Mouse (Mus musculus) hindbrain, postnatal 0 days (tissue): ENCODE data around the gene Gpcpd1. TPM values are rescaled to one million over a fixed set of nuclear protein-coding genes. Genes with fewer than 3 reads are reported as not detected.

Experiments
- ATAC-seq: fragments of 200-750 bp; cut with Nextera tagmentation; 2 replicates; pipeline ENCODE4 v1.8.0; 2017; ENCODE audit warnings: mild to moderate bottlenecking, moderate TSS enrichment, moderate library complexity
- DNase-seq: peaks from one replicate; pipeline ENCODE4 v3.0.0-alpha.2; 2015; ENCODE audit warnings: low spot score
- H3K27ac ChIP-seq: fragments of 300-500 bp; sonication (generic); 2 replicates; pipeline ENCODE4 v1.5.1; 2014; ENCODE audit warnings: mild to moderate bottlenecking
- H3K27me3 ChIP-seq: fragments of 300-500 bp; sonication (generic); 2 replicates; pipeline ENCODE4 v1.6.1; 2014; ENCODE audit warnings: low read length, mixed read lengths; ENCODE audit not compliant: insufficient read depth
- H3K36me3 ChIP-seq: fragments of 300-500 bp; sonication (generic); 2 replicates; pipeline ENCODE4 v1.6.1; 2014; ENCODE audit warnings: low read length, mixed read lengths; ENCODE audit not compliant: insufficient read depth
- H3K4me1 ChIP-seq: fragments of 300-500 bp; sonication (generic); 2 replicates; pipeline ENCODE4 v1.6.1; 2014; ENCODE audit warnings: antibody characterized with exemption, low read length, mixed read lengths; ENCODE audit not compliant: insufficient read depth
- H3K4me2 ChIP-seq: fragments of 300-500 bp; sonication (generic); 2 replicates; pipeline ENCODE4 v1.6.1; 2014; ENCODE audit warnings: low read depth, mild to moderate bottlenecking, low read length, moderate library complexity, mixed read lengths
- H3K4me3 ChIP-seq: fragments of 300-500 bp; sonication (generic); 2 replicates; pipeline ENCODE4 v1.5.1; 2014; ENCODE audit warnings: low read length
- H3K9ac ChIP-seq: fragments of 300-500 bp; sonication (generic); replicated peaks from 2 replicates; pipeline ENCODE4 v1.6.1; 2014; ENCODE audit warnings: mild to moderate bottlenecking, low read length, moderate library complexity, mixed read lengths
- H3K9me3 ChIP-seq: fragments of 300-500 bp; sonication (generic); 2 replicates; pipeline ENCODE4 v1.6.1; 2016; ENCODE audit warnings: low read length, mixed read lengths
- CTCF ChIP-seq: IDR thresholded peaks from 2 replicates; pipeline ENCODE4 v1.5.1; 2016; ENCODE audit warnings: antibody characterized with exemption, control low read depth, low read depth
- WGBS: fragments of 180-500 bp; shearing (Covaris S2); extraction: QIAGEN DNeasy Blood & Tissue Kit; methylation state at CpG from one replicate; pipeline ENCODE4 v1.1.7; 2014; 5-methylcytosine and 5-hydroxymethylcytosine counted together
- polyA plus RNA-seq: library from polyadenylated mRNA; unstranded; fragments of >200 nt; fragmentation: Nextera tagmentation; extraction: Ambion mirVana; gene quantifications from 2 replicates; pipeline ENCODE4 v1.2.1, GENCODE M21; 2015
- total RNA-seq: library from RNA; depleted of rRNA; stranded (reverse); fragments of >200 nt; gene quantifications from 2 replicates; pipeline ENCODE4 v1.2.3, GENCODE M21; 2014

Gene Gpcpd1
- total and polyA plus RNA-seq, 2 experiments from 2014 or later = 46.9 to 84.0 TPM

DNA sequence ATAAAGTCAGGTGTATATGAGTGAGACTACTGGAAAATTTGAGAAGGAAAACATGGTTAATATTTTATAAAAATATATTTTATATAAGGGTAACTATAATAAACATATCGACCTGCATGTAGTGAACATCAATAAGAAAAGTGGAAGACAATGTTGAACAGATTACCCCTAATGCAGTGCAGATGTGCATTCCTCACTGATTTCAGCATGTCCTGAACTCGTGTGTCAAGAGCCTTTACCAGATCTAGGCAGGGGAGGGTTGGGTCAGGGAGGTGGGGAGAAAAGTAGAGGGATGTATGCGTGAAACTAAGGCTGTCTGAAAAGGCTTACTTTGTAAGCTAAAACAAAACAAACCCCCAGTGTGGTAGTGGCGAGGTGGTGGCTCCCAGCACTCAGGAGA is 61.4 kb downstream of the Gpcpd1 start:
- TF ChIP-seq CTCF = no peak
- Histone ChIP-seq H3K9me3 (no peaks in the 10 kb centered on the region), H3K9ac (no peak overlapping the region)

DNA sequence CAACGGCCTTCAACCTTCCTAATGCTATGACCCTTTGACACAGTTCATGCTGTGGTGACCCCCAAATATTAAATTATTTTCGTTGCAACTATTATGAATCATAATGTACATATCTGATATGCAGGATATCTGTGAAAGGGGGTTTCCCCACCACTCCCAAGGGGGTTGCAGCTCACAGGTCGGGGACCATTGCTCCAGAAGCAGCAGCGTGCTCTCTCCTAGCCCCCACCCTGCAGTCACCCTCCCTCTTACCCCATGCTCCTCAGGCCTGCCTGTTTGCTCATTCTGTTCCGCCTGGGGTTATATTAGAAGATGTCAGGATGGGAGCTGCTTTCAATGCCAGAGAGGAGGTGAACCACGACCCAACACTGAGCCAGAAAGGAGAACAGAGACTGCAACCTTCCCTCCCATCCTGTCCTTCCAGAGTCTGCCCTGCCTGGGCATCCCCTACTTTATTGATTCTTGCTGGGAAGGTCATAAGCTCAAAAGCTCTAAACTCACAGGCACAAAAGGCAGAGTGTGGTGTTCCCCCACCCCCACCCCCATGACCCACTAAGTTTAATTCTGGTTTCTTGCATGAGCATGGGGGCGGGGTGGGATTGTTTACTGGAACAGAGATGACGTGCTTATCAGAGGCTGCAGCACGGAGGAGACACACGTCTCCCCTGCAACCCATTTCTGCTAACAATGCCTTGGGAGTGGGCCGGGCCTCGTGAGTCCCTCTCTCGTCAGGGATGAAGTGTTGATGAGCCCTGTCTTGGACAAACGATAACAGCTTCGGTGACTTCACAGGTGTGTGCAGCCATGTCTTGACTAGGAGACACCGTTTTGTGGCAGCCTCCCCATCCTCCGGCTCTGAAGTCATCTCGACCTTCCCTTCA is 69.3 kb downstream of the Gpcpd1 start:
- H3K4me3 ChIP-seq = no peak overlapping the region
- no peak overlapping the region for H3K27ac ChIP-seq
- peaks cover 6% of the 10 kb centered on the region; the same call in 1 of the 2 replicates for H3K4me1 ChIP-seq
- WGBS = 67% methylated on average over 18 of the region's 18 CpGs
- no peaks in the 10 kb centered on the region for H3K27me3 ChIP-seq
- TF ChIP-seq CTCF = no peak
- H3K36me3 ChIP-seq = no peaks in the 10 kb centered on the region
- no peak overlapping the region for H3K9ac ChIP-seq
- H3K9me3 ChIP-seq = no peaks in the 10 kb centered on the region
- ATAC-seq (no peak), DNase-seq (no peak)
- H3K4me2 ChIP-seq = no peak overlapping the region

More for the DNA sequence above, 61.4 kb downstream of the Gpcpd1 start:
- peaks cover 15% of the 10 kb centered on the region for H3K36me3 ChIP-seq
- DNase-seq (no peak), ATAC-seq (no peak)
- H3K27ac ChIP-seq = no peak overlapping the region
- no peaks in the 10 kb centered on the region for H3K4me1 ChIP-seq
- no peaks in the 10 kb centered on the region for H3K27me3 ChIP-seq
- 75% methylated on average over 4 of the region's 4 CpGs for WGBS
- H3K4me2 ChIP-seq = no peak overlapping the region
- no peak overlapping the region for H3K4me3 ChIP-seq

DNA sequence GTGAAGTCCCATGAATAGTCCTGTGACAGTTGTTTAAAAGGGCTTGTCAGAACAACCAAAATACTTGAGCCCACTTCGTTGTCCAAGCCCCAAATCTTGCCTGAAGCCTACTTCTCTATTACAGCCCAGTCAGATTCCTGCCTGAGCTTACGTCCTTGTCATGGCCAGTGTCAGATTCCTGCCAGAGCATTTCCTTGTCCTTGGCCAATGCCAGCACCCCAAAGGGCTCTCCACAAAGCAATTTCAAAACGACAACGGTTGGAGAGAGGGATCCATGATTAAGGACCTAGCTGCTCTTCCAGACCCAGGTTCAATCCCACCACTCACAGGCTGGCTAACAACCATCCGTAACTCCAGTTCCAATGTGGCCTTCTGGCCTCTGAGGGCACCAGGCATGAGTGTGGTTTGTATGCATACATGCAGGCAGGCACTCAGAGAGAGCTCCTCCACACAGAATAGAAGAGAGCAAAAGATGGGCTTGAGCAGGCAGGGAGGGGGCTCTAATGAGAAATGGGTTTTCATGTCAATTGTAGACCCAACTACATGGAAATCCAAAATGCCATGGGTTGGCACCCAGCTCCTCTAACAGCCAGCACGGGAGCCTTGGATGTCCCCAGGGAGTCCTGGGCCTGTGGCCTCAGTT is 70.2 kb downstream of the Gpcpd1 start:
- no peak overlapping the region for H3K4me3 ChIP-seq
- peaks cover 6% of the 10 kb centered on the region; the same call in 1 of the 2 replicates for H3K4me1 ChIP-seq
- H3K27me3 ChIP-seq = no peaks in the 10 kb centered on the region
- ATAC-seq (no peak), DNase-seq (no peak)
- H3K9ac ChIP-seq = no peak overlapping the region
- no peaks in the 10 kb centered on the region for H3K9me3 ChIP-seq
- WGBS = 66% methylated on average over 6 of the region's 6 CpGs
- no peak overlapping the region for H3K4me2 ChIP-seq
- H3K27ac ChIP-seq = no peak overlapping the region
- H3K36me3 ChIP-seq = no peaks in the 10 kb centered on the region
- TF ChIP-seq CTCF = no peak

DNA sequence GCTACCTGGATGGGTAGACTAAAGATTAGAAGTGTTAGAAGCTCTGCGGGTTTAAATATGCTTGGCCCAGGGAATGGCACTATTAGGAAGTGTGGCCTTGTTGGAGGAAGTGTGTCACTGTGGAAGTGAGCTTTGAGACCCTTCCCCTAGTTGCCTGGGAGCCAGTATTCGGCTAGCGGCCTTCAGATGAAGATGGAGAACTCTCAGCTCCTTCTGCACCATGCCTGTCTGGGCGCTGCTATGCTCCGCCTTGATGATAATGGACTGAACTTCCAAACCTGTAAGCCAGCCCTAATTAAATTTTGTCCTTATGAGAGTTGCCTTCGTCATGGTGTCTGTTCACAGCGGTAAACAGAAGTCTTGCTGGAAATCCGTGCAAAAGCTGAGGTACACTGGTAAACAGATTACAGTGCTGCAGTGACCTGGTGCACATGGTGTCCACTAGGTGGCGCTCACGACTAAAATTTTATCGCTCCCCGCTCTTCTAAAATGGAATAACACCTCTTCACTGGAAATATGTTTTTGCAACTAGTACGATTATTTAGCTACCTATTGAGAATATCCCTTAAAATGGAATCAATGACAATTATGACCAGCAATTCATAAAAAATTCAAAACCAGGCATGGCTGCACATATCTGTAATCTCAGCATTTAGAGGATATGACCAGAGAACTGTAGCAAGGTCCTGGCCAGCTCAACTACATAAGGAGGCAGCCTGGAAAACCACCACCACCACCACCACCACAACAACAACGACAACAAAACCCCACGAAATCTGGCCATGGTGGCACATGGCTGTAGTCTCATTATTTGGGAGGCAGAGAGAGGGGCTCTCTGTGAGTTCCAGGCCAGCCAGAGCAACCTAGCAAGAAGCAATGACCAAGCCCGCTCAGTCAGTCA is 71.1 kb downstream of the Gpcpd1 start:
- no peaks in the 10 kb centered on the region for H3K36me3 ChIP-seq
- TF ChIP-seq CTCF = peak; percentile 90
- H3K4me3 ChIP-seq = no peak overlapping the region
- 28% methylated on average over 16 of the region's 16 CpGs for WGBS
- ATAC-seq (peak; percentile 74), DNase-seq (peak; percentile 92)
- no peaks in the 10 kb centered on the region for H3K27me3 ChIP-seq
- H3K27ac ChIP-seq = no peak overlapping the region
- no peak overlapping the region for H3K9ac ChIP-seq
- peaks cover 6% of the 10 kb centered on the region; the same call in 1 of the 2 replicates for H3K4me1 ChIP-seq
- H3K9me3 ChIP-seq = no peaks in the 10 kb centered on the region
- H3K4me2 ChIP-seq = no peak overlapping the region

DNA sequence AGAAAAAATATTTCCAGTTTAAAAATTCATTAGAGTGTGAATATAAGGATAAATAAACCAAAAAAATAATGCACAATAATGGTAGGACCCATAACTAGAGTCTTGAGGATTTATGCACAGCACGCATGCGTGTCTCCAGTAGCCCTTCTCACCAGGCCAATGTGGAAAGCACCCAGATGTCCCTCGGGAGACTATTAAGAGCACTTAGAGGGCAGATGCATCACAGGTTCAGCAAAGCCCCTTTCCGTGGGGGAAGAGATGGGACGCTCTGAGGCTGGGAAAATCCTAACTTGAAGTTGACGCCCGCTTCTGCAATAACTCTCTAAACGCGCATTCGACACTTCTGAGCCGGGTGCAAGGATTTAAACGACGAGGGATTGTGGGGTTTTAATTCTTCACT is 71.9 kb downstream of the Gpcpd1 start:
- no peak for DNase-seq
- Histone ChIP-seq H3K9ac (no peak overlapping the region), H3K36me3 (no peaks in the 10 kb centered on the region), H3K4me1 (peaks cover 6% of the 10 kb centered on the region; the same call in 1 of the 2 replicates), H3K4me2 (no peak overlapping the region), H3K9me3 (no peaks in the 10 kb centered on the region), H3K4me3 (no peak overlapping the region), H3K27me3 (no peaks in the 10 kb centered on the region), H3K27ac (no peak overlapping the region)
- WGBS = 93% methylated on average over 13 of the region's 13 CpGs
- TF ChIP-seq CTCF = no peak
- no peak for ATAC-seq

DNA sequence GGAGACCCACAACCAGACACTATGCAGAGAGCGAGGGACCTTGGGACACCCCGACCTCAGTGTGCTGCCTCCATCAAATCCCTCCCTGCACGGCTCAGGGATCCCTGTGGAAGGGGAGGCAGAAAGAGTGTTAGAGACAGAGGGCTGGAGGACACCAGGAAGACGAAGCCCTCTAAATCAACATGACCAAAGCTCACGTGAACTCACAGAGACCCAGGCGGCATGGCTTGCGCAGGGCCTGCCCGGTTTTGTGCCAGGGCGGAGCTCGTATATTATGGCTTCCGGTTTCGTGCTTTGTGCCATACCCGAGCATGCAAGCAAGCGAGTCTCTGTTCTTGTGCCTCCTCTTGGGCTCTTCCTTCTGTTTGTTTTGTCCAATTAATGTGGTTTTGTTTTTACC is 72.5 kb downstream of the Gpcpd1 start:
- no peak for TF ChIP-seq CTCF
- H3K4me1 ChIP-seq = peaks cover 6% of the 10 kb centered on the region; the same call in 1 of the 2 replicates
- WGBS = 87% methylated on average over 14 of the region's 14 CpGs

More for the DNA sequence above, 72.5 kb downstream of the Gpcpd1 start:
- Histone ChIP-seq H3K9ac (no peak overlapping the region), H3K27ac (no peak overlapping the region), H3K4me2 (no peak overlapping the region), H3K4me3 (no peak overlapping the region), H3K36me3 (no peaks in the 10 kb centered on the region), H3K9me3 (no peaks in the 10 kb centered on the region), H3K27me3 (no peaks in the 10 kb centered on the region)
- no peak for DNase-seq
- ATAC-seq = no peak
